Mouse (Mus musculus) neural tube, embryonic 13.5 days (tissue): ENCODE measurements around the gene Bub3. TPM values are rescaled to one million over a fixed set of nuclear protein-coding genes. Genes with fewer than 3 reads are reported as not detected.
A peak's percentile ranks its signal among the peaks of the same experiment; 100 is the strongest.

ENCODE experiments used
- ATAC-seq: fragments of 200-750 bp; cut with Nextera tagmentation; 2 replicates; pipeline ENCODE4 v1.8.0; 2017; ENCODE audit warnings: low read depth, mild to moderate bottlenecking, moderate TSS enrichment, moderate library complexity
- H3K27ac ChIP-seq: fragments of 300-500 bp; sonication (generic); replicated peaks from 2 replicates; pipeline ENCODE4 v1.5.1; 2015; ENCODE audit warnings: moderate library complexity, mild to moderate bottlenecking, inconsistent platforms
- H3K27me3 ChIP-seq: fragments of 300-500 bp; sonication (generic); 2 replicates; pipeline ENCODE4 v1.6.1; 2015; ENCODE audit warnings: mild to moderate bottlenecking, inconsistent platforms
- H3K36me3 ChIP-seq: fragments of 300-500 bp; sonication (generic); 2 replicates; pipeline ENCODE4 v1.6.1; 2015; ENCODE audit warnings: mild to moderate bottlenecking, inconsistent platforms
- H3K4me1 ChIP-seq: fragments of 300-500 bp; sonication (generic); replicated peaks from 2 replicates; pipeline ENCODE4 v1.6.1; 2015; ENCODE audit warnings: inconsistent platforms
- H3K4me2 ChIP-seq: fragments of 300-500 bp; sonication (generic); 2 replicates; pipeline ENCODE4 v1.6.1; 2015; ENCODE audit warnings: inconsistent platforms, mild to moderate bottlenecking, moderate library complexity
- H3K4me3 ChIP-seq: fragments of 300-500 bp; sonication (generic); 2 replicates; pipeline ENCODE4 v1.5.1; 2015; ENCODE audit warnings: mild to moderate bottlenecking, inconsistent platforms
- H3K9ac ChIP-seq: fragments of 300-500 bp; sonication (generic); 2 replicates; pipeline ENCODE4 v1.6.1; 2015; ENCODE audit warnings: moderate library complexity, mild to moderate bottlenecking, inconsistent platforms
- H3K9me3 ChIP-seq: fragments of 300-500 bp; sonication (generic); 2 replicates; pipeline ENCODE4 v1.6.1; 2016; ENCODE audit warnings: inconsistent platforms
- WGBS: fragments of 180-500 bp; shearing (Covaris S2); methylation state at CpG from one replicate; pipeline ENCODE4 v1.1.7; 2015; 5-methylcytosine and 5-hydroxymethylcytosine counted together
- polyA plus RNA-seq: library from polyadenylated mRNA; unstranded; fragments of >200 nt; fragmentation: Nextera tagmentation; extraction: Ambion mirVana; gene quantifications from 2 replicates; pipeline ENCODE4 v1.2.1, GENCODE M21; 2015

Bub3 gene
- polyA plus RNA-seq, 1 experiment from 2014 or later: 148 TPM

DNA sequence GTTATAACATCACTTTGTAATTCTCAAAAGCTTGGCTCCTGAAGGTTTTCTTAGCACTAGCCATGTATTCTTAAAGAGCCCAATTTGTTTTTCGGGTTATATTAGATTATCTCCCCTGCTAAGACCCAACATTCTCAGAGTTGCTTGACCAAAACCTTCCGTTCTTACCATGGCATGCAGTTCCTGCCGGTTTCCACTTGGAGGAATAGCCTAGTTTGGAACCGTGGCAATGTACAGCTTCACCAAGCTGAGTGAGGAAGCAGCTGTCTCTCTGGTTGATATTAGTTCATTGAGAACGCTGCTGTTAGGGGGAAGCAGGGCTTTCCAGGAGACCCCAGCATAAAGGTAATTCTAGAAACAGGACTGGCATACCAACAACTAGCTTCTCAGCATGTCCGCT lies 15.2 kb downstream of the Bub3 start:
- no peak for ATAC-seq
- Histone ChIP-seq H3K4me2 (no peak overlapping the region), H3K36me3 (peaks cover 35% of the 10 kb centered on the region), H3K27ac (no peak overlapping the region), H3K4me3 (no peak overlapping the region), H3K27me3 (no peaks in the 10 kb centered on the region), H3K9ac (no peak overlapping the region), H3K4me1 (no peaks in the 10 kb centered on the region), H3K9me3 (no peaks in the 10 kb centered on the region)
- WGBS: 83% methylated on average over 6 of the region's 6 CpGs

DNA sequence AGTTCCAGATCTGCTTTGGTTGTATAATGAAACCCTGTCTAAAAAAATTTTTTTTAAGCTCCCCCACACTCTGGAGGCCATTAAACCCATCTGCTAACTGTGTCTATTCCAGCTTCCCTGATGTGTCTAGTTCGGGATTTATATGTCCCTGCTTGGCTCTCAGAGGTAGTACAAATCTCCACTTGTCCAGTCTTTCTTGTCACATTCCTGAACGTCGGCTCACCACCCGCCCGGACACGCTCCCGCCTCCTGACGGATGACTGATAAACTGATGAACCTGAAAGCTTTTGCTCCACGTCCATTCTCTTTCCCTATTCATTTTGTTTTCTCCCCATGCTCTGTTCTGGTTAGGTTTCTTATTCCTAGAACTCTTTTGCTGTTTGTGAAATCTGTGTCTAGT lies 22.2 kb downstream of the Bub3 start:
- H3K9me3 ChIP-seq: no peaks in the 10 kb centered on the region
- 42% methylated on average over 9 of the region's 9 CpGs for WGBS
- no peak for ATAC-seq

DNA sequence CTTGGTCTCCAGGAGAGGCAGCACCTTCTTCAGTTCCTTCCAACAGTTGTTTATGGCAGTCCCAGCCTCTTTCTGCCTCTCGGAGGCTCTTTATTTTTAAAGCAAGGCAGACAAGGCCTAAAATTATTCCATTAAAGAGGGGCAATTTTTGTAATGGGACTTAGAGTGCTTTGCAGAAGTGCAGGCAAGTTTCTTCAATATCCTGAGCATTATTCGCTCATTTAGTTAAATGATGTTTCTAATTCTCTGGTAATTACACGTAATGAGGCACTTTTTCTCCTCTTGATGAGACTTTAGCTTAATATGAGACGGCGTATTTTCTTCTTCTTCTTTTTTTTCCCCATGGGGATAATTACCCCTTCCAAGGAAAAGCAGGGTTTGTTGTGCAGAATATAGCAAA lies 25.5 kb downstream of the Bub3 start:
- ATAC-seq: no peak
- 63% methylated on average over 5 of the region's 5 CpGs for WGBS

More for the DNA sequence above, 22.2 kb downstream of the Bub3 start:
- H3K4me3 ChIP-seq: no peak overlapping the region
- no peaks in the 10 kb centered on the region for H3K36me3 ChIP-seq
- no peak overlapping the region for H3K9ac ChIP-seq
- peaks cover 9% of the 10 kb centered on the region; the same call in 1 of the 2 replicates for H3K27me3 ChIP-seq
- H3K27ac ChIP-seq: no peak overlapping the region
- H3K4me1 ChIP-seq: no peaks in the 10 kb centered on the region
- no peak overlapping the region for H3K4me2 ChIP-seq

DNA sequence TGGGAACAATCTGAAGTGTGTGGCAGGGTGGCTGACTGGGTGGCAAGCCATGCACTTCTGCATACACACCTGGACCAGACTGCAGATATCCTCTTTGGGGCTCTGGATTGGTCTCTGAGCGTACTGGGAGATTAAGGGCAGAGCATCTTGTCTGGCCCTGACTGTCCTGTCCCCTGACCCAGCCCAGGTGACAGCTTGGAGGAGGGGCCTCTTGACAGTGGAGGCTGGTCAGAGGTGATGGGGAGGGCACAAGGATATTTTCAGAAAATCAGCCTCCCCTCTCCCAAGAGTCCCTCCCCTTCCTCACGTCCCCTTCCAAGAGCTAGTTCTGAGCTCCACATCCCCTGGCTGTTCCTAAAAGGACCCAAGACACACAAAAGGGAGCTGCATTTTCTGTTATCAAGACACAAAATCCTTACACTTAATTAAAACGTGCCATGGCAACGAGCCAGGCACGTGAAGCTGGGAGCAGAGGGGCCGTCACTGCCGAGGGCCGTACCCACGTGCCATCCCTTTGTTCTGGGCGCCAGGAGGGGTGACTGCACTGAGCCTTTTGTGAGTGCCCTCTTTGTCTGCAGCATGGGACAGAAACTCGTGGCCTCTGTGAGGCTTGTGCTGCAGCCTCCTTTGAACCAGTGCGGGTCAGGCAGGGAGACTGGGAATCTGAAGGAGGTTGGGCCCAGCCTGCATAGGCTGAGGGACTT lies 37.9 kb downstream of the Bub3 start:
- no peak overlapping the region for H3K4me3 ChIP-seq
- H3K9ac ChIP-seq: peak overlapping the region; percentile 26; the same call in 1 of the 2 replicates
- H3K27ac ChIP-seq: no peak overlapping the region
- H3K9me3 ChIP-seq: no peaks in the 10 kb centered on the region
- H3K36me3 ChIP-seq: no peaks in the 10 kb centered on the region
- ATAC-seq: peak; percentile 85
- H3K4me2 ChIP-seq: peak overlapping the region; percentile 9
- H3K27me3 ChIP-seq: peaks cover 76% of the 10 kb centered on the region
- peaks cover 20% of the 10 kb centered on the region for H3K4me1 ChIP-seq
- 10% methylated on average over 12 of the region's 12 CpGs for WGBS

More for the DNA sequence above, 25.5 kb downstream of the Bub3 start:
- Histone ChIP-seq H3K4me3 (no peak overlapping the region), H3K9ac (no peak overlapping the region), H3K27me3 (peaks cover 13% of the 10 kb centered on the region; the same call in 1 of the 2 replicates), H3K9me3 (no peaks in the 10 kb centered on the region), H3K36me3 (no peaks in the 10 kb centered on the region), H3K4me2 (no peak overlapping the region), H3K4me1 (no peaks in the 10 kb centered on the region), H3K27ac (no peak overlapping the region)

DNA sequence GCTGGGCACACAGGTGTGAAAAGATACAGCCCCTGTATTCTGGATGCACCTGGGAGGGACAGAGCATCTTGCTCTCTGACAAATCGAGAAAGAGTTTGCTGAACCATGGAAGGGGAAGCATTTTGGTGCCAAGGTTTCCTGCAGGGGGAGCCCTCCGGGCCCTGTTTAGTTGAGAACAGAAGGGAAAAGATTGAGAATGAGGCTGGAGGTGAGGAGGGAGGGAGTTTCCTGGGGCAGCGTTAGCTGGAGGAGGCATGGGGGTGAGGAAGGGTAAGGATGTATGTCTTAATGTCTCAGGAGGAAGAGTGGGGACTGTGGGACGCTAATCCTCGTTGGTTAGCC lies 38.4 kb downstream of the Bub3 start:
- Histone ChIP-seq H3K9me3 (no peaks in the 10 kb centered on the region), H3K36me3 (no peaks in the 10 kb centered on the region), H3K4me1 (peaks cover 20% of the 10 kb centered on the region), H3K4me3 (no peak overlapping the region), H3K4me2 (peak overlapping the region; percentile 9), H3K27ac (no peak overlapping the region), H3K9ac (no peak overlapping the region; the same call in 1 of the 2 replicates), H3K27me3 (peaks cover 71% of the 10 kb centered on the region)
- ATAC-seq: peak; percentile 22
- WGBS: 4% methylated on average over 5 of the region's 5 CpGs

DNA sequence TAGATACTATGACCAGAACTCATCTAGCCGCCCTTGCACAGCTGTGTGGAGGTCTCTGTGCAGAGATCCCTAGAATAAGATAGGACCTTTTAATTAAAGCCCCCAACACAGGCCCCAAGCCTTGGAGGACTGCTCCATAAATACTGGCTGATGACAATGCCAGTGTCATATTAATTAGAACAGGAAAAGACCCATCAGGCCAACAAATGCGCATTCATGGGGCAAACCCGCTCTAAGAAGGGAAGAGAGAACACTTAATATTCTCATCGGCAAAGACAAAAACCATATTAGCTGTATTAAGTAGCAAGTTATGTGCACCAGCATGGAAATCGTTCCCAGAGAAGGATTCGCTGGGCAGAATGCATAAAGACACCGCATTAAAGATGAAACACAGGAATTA lies 42.1 kb downstream of the Bub3 start:
- H3K27ac ChIP-seq: no peak overlapping the region
- H3K27me3 ChIP-seq: peaks cover 51% of the 10 kb centered on the region
- H3K9me3 ChIP-seq: no peaks in the 10 kb centered on the region

DNA sequence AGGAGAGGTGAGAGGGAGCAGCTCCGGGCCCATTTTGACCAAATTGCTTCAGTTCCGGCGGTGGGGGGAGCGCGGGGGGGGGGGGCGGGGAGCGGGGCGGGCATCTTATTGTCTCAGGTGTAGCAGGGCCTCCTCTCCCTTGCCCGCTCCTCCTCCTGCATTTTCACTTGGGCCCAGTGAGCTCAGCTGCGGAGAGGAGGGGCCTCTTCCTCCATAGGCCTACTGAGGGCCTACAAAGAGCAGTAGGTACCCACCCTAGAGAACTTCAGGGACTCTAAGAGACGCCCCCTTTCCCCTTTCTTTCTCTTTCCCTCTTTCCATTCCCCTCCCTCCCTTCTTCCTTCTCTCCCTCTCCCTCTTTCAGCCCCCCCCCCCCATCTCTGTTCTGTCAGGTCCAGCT lies 43.2 kb downstream of the Bub3 start:
- ATAC-seq: no peak
- Histone ChIP-seq H3K27me3 (peaks cover 44% of the 10 kb centered on the region), H3K27ac (no peak overlapping the region), H3K4me3 (no peak overlapping the region), H3K36me3 (no peaks in the 10 kb centered on the region), H3K9me3 (no peaks in the 10 kb centered on the region), H3K4me2 (no peak overlapping the region), H3K4me1 (peaks cover 14% of the 10 kb centered on the region), H3K9ac (no peak overlapping the region)
- 1% methylated on average over 9 of the region's 11 CpGs for WGBS

More for the DNA sequence above, 42.1 kb downstream of the Bub3 start:
- H3K4me1 ChIP-seq: peaks cover 20% of the 10 kb centered on the region
- no peak overlapping the region for H3K4me3 ChIP-seq
- no peak for ATAC-seq
- H3K4me2 ChIP-seq: no peak overlapping the region
- 51% methylated on average over 7 of the region's 7 CpGs for WGBS
- no peaks in the 10 kb centered on the region for H3K36me3 ChIP-seq
- H3K9ac ChIP-seq: no peak overlapping the region

DNA sequence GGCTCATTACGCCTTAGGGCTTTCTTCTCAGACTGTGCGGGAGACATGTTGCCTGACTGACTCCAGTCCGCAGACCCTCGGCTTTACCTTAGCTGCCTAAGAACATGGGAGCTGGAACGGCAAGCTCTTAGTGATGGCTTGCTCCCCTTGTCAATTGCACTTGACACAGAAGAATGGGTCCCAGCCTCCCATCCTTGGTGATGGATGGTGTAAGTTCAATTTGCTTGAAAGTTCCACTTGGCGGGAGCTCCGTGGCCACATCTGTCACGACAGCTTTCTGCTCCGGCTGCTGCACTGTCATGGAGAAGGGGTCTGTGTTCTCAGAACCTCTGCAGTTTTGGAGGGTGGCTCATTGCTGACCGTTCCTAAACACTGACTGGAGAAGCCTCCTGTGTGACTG lies 44.9 kb downstream of the Bub3 start:
- Histone ChIP-seq H3K27ac (no peak overlapping the region), H3K9me3 (no peaks in the 10 kb centered on the region), H3K27me3 (peaks cover 30% of the 10 kb centered on the region), H3K36me3 (no peaks in the 10 kb centered on the region), H3K4me1 (peaks cover 8% of the 10 kb centered on the region; the same call in 1 of the 2 replicates), H3K4me3 (no peak overlapping the region), H3K4me2 (no peak overlapping the region), H3K9ac (no peak overlapping the region)
- no peak for ATAC-seq
- 84% methylated on average over 10 of the region's 10 CpGs for WGBS

DNA sequence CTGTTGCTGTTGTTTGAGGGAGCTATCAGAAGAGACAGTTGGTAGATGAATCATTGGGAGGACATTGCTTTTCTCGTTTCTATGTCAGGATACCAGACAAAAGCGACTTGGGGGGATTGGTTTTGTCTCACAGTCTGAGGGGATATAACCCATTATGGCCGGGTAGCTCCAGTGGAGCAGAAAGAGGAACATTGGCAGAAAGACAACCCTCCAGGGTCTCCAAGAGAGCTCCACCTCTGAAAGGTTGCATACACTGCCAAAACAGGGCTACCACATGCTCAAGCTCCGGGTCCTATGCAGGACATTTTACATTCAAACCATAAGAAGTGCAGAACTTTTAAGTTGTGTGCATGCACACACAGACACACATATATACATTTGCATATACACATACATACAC lies 45.5 kb downstream of the Bub3 start:
- ATAC-seq: no peak
- Histone ChIP-seq H3K9ac (no peak overlapping the region), H3K4me3 (no peak overlapping the region), H3K36me3 (no peaks in the 10 kb centered on the region), H3K4me2 (no peak overlapping the region), H3K4me1 (peaks cover 8% of the 10 kb centered on the region; the same call in 1 of the 2 replicates), H3K9me3 (no peaks in the 10 kb centered on the region), H3K27me3 (peaks cover 25% of the 10 kb centered on the region), H3K27ac (no peak overlapping the region)
- 70% methylated on average over 4 of the region's 4 CpGs for whole genome bisulfite sequencing

DNA sequence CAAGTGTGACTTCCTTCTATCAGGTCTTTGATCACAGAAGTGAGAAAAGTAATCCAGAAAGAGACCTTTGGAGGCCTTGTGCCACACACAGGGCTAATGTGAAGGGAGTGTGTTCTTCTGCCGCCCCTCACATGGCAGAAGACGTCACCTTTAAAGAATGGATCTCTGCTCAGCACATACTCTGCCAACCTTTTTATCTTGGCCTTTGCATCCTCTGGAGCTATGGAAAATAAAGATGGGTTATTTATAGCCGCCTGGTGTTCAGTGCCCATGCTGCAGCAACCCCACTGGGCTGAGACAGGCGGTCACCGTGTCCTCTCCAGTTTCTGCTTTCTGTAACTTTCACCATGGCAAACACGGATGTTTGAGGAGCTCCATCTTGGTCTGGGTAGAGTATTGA lies 48.0 kb downstream of the Bub3 start:
- H3K27me3 ChIP-seq: peaks cover 11% of the 10 kb centered on the region; the same call in 1 of the 2 replicates
- H3K9ac ChIP-seq: no peak overlapping the region
- no peak overlapping the region for H3K27ac ChIP-seq
- H3K4me2 ChIP-seq: no peak overlapping the region
- no peak for ATAC-seq
- H3K4me1 ChIP-seq: no peaks in the 10 kb centered on the region
- H3K36me3 ChIP-seq: no peaks in the 10 kb centered on the region
- 90% methylated on average over 6 of the region's 6 CpGs for WGBS
- no peak overlapping the region for H3K4me3 ChIP-seq
- H3K9me3 ChIP-seq: no peaks in the 10 kb centered on the region

DNA sequence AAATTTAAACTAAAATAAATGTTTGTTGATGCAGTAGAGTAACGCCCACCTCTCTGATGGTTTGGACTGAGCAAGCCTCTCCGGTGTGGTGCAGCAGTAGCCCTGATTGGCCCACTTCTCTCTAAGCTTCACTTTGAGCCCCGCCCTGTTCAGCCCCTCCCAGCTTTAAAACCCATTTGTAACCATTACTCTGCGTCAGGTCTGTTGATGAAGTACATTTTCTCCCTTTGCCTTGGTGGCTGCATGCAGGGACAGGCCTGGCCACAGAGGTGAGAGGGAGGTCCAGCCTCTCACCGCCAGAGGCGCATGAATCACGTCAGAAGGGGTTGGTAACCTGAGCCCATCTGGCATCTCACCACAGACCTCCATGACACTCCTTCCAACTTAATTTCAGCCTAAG lies 49.7 kb downstream of the Bub3 start:
- H3K9me3 ChIP-seq: no peaks in the 10 kb centered on the region
- no peak for ATAC-seq
- H3K4me3 ChIP-seq: no peak overlapping the region
- no peak overlapping the region for H3K27ac ChIP-seq
- H3K36me3 ChIP-seq: no peaks in the 10 kb centered on the region
- whole genome bisulfite sequencing: 34% methylated on average over 7 of the region's 7 CpGs
- no peak overlapping the region for H3K9ac ChIP-seq
- peaks cover 2% of the 10 kb centered on the region; the same call in 1 of the 2 replicates for H3K27me3 ChIP-seq
- H3K4me1 ChIP-seq: no peaks in the 10 kb centered on the region
- H3K4me2 ChIP-seq: no peak overlapping the region
